Mouse (Mus musculus) ES-E14 (cell line): Measurements from ENCODE around the gene Nrcam. TPM values are rescaled to one million over a fixed set of nuclear protein-coding genes. Genes with fewer than 3 reads are reported as not detected.

Source experiments
- DNase-seq: peaks from one replicate; pipeline ENCODE4 v3.0.0-alpha.2; 2013; ENCODE audit warnings: low read depth, low spot score
- H3K27ac ChIP-seq: 2 replicates; pipeline ENCODE4 v1.5.1; 2012; ENCODE audit warnings: low read depth, mild to moderate bottlenecking, low read length, moderate library complexity, mixed read lengths; ENCODE audit not compliant: poor library complexity, insufficient read depth, severe bottlenecking
- H3K36me3 ChIP-seq: 2 replicates; pipeline ENCODE4 v1.6.1; 2012; ENCODE audit warnings: mild to moderate bottlenecking, low read length, moderate library complexity, mixed read lengths; ENCODE audit not compliant: control insufficient read depth, poor library complexity, insufficient read depth, severe bottlenecking
- H3K4me1 ChIP-seq, 2 experiments: fragments of 150-350 bp in 1 of 2; sonication (generic) in 1 of 2; 2 replicates each; pipeline ENCODE4 v1.6.1; 2012; ENCODE audit warnings: low read length in 2 of 2, mild to moderate bottlenecking in 1 of 2, mixed read lengths in 1 of 2; ENCODE audit not compliant: control insufficient read depth in 2 of 2, insufficient read depth in 2 of 2, poor library complexity in 1 of 2
- H3K4me3 ChIP-seq, 2 experiments: fragments of 150-350 bp in 1 of 2; sonication (generic) in 1 of 2; 2 replicates each; pipeline ENCODE4 v1.5.1; 2012; ENCODE audit warnings: low read length in 2 of 2, low read depth in 1 of 2, mild to moderate bottlenecking in 1 of 2, mixed read lengths in 1 of 2; ENCODE audit not compliant: insufficient read depth in 1 of 2, poor library complexity in 1 of 2, severe bottlenecking in 1 of 2
- H3K9ac ChIP-seq: 2 replicates; pipeline ENCODE4 v1.6.1; 2012; ENCODE audit warnings: low read depth, mild to moderate bottlenecking, low read length, mixed read lengths; ENCODE audit not compliant: poor library complexity, insufficient read depth, severe bottlenecking
- H3K9me3 ChIP-seq: fragments of 150-350 bp; sonication (generic); 2 replicates; pipeline ENCODE4 v1.6.1; 2012; ENCODE audit warnings: low read depth, mild to moderate bottlenecking, low read length; ENCODE audit not compliant: control insufficient read depth, insufficient read depth
- CHD2 ChIP-seq: IDR thresholded peaks from 2 replicates; pipeline ENCODE4 v1.6.1; 2014; ENCODE audit warnings: mild to moderate bottlenecking, low read depth, low read length, inconsistent platforms
- HCFC1 ChIP-seq: IDR thresholded peaks from 2 replicates; pipeline ENCODE4 v1.6.1; 2012; ENCODE audit warnings: low read length, inconsistent platforms, borderline replicate concordance; ENCODE audit not compliant: insufficient read depth
- MAFK ChIP-seq: IDR thresholded peaks from 2 replicates; pipeline ENCODE4 v1.6.1; 2014; ENCODE audit warnings: mild to moderate bottlenecking, low read depth, low read length, inconsistent platforms; ENCODE audit not compliant: insufficient read depth
- ZC3H11A ChIP-seq: IDR thresholded peaks from 2 replicates; pipeline ENCODE4 v1.6.1; 2012; ENCODE audit warnings: low read depth, mild to moderate bottlenecking, inconsistent platforms, low read length, borderline replicate concordance
- ZNF384 ChIP-seq: IDR thresholded peaks from 2 replicates; pipeline ENCODE4 v1.6.1; 2012; ENCODE audit warnings: low read depth, low read length, inconsistent platforms
- in situ Hi-C, 2 experiments: fragments of 600-800 bp; cut with MboI; formaldehyde crosslinking; loops; one replicate each; pipeline ENCODE4 v1.15.1; 2025; ENCODE audit warnings: low sequenced_read_pairs in 2 of 2, inconsistent platforms in 1 of 2; ENCODE audit not compliant: unreplicated experiment in 2 of 2
- total RNA-seq: library from RNA; depleted of rRNA; stranded (reverse); fragments of 300-350 nt; gene quantifications from 2 replicates; pipeline ENCODE4 v1.2.3, GENCODE M21; 2012; rRNA removed

Gene Nrcam
- total RNA-seq, 1 experiment, result 2.9 TPM

DNA sequence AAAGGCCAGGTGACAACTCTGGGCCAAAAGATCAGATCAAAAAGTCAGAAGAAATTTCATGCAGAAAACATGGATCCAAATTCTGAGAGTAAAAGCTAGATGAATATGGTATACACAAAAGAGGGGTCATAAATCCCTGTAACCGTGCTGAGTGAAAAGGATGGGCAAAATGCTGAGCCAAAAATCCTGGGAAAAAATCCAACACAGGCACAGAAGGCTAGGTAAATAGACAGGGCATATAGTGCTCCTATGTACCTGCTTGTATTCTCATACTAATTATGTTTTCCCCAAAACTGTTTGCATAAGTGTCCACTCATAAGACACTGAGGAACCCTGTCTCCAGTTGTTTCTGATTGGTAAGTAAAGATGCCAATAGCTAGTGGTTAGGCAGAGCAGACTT is 288.8 kb downstream of the Nrcam start:
- H3K9ac ChIP-seq, result no peak overlapping the region
- in situ Hi-C loops, result no loop called here
- H3K9me3 ChIP-seq, result no peaks in the 10 kb centered on the region
- no peak overlapping the region for H3K27ac ChIP-seq
- no peak overlapping the region for H3K4me3 ChIP-seq
- DNase-seq, result no peak
- no peaks in the 10 kb centered on the region for H3K36me3 ChIP-seq
- TF ChIP-seq MAFK (no peak), HCFC1 (no peak), CHD2 (no peak), ZNF384 (no peak), ZC3H11A (no peak)
- no peaks in the 10 kb centered on the region for H3K4me1 ChIP-seq

- DNase-seq, result no peak
- in situ Hi-C loops, result no loop called here
- no peak overlapping the region for H3K27ac ChIP-seq
- no peak overlapping the region for H3K9ac ChIP-seq
- H3K4me1 ChIP-seq, result peaks cover 0 to 2% of the 10 kb centered on the region in 2 experiments; a peak in 1 of 4 replicates
- no peaks in the 10 kb centered on the region for H3K9me3 ChIP-seq
- H3K36me3 ChIP-seq, result no peaks in the 10 kb centered on the region
- H3K4me3 ChIP-seq, result no peak overlapping the region
- TF ChIP-seq MAFK, result no peak
- TF ChIP-seq CHD2, result no peak
- no peak for TF ChIP-seq HCFC1
- TF ChIP-seq ZNF384, result no peak
- TF ChIP-seq ZC3H11A, result no peak
Measured at GRCm38 (mm10) chr12:44639341-44639921, 310.7 kb downstream of the Nrcam start.

DNA sequence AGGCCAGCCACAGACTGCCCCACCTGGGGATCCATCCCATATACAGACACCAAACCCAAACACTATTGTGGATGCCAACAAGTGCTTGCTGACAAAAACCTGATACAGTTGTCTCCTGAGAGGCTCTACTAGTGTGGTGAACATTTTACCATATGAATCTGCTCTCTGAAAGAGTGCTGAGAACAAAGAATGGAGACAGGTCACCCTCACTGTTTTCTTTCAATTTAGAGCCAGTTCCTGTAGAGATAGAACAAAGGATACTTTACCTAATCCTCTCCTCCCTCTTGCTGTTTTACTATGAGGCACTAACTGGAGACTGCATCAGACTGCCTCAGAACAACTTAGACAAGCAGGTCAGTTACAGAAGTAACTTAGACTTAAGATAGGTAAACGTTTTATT is 311.9 kb downstream of the Nrcam start:
- TF ChIP-seq HCFC1, result no peak
- 0 out of 2 replicates have a peak, but pooled peaks have one; percentile 19 for TF ChIP-seq CHD2
- Histone ChIP-seq H3K9me3 (no peaks in the 10 kb centered on the region), H3K4me1 (peaks cover 0 to 2% of the 10 kb centered on the region in 2 experiments; a peak in 1 of 4 replicates), H3K27ac (no peak overlapping the region), H3K4me3 (no peak overlapping the region), H3K36me3 (no peaks in the 10 kb centered on the region), H3K9ac (no peak overlapping the region)
- in situ Hi-C loops, result no loop called here
- peak; percentile 31 for DNase-seq

Other genes with a start within 250 kb of the Nrcam start
- 9.5 and 12.2 TPM in 2 replicates for gene Dnajb9, start 118.6 kb upstream of the Nrcam start, total RNA-seq
- 23.6 and 25.2 TPM in 2 replicates for gene Pnpla8, start 107.5 kb upstream of the Nrcam start, total RNA-seq